Mouse (Mus musculus) lung, adult 18-20 months (tissue): ENCODE data around the gene Itih1.

Source experiments
- DNase-seq, 2 experiments: peaks; one replicate each; pipeline ENCODE4 v3.0.0; 2022; ENCODE audit warnings: mixed read lengths in 2 of 2

The Itih1 gene

GRCm38 (mm10) chr14:30903036-30903435 lies 40.1 kb downstream of the Itih1 start:
- DNase-seq = no peak

GRCm38 (mm10) chr14:30902628-30903027 lies 40.5 kb downstream of the Itih1 start:
- DNase-seq = no peak

DNA sequence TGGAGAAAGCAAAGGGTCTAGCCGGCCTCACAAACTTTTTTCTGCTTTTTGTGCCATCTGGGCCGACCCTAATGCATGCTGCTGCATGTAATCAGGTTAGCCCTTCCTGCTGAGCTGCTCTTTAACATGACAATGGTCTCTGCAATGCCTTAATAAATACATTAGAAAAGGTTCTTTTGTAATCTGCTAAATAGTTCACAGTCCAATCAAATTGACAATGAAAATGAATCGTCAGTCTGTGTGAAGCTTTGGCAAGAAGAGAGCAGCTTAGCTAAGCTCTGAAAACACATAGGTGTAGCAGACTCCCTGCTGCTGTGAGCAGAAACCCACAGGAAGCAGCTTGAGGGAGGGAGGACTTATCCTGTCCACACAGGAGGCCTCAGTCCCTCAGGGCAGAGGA lies 43.1 kb downstream of the Itih1 start:
- DNase-seq = no peak

DNA sequence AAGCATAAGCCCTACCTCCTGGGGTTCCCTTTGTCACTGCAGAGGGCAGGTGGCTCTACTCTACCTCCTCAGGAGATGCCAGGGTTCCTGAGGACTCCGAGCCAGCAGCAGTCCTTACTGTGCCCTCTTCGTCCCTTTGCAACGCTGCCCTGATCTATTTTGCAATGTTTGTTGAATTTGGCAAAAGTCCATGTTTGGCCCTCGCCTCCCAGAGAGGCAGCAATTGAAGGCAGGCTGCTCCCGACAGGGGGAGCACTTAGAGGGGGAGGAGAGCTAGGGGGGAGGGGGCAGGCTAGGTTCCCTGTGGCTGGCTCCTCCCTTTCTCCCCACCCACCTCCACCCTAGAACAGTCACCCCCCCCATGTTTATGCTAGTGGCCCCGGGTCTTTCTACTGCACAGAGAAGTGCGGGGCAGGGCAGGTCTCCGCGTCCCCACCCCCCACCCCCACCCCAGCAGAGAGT lies 54.8 kb downstream of the Itih1 start:
- DNase-seq = peak; percentile 87 to 93

DNA sequence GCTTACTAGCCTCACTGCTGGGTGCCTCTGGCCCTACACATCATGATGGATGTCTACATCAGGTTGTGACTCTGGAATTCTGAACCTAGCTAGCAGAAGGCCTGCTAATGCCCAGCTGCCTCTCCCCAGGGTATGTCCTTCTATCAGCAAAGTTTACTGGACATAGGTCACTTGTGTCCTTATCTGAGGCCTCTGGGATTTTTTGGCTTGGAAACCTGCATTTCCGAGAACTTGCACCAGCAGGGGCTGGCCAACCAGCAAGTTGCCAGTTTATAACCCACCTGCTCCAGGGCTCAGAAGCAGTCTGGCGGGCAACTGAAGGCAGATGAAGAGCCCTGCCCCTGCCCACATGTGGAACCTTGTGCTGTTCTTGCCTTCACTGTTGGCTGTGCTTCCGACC lies 56.9 kb downstream of the Itih1 start, which contains the start of gene Itih4:
Gene Itih4 (plus strand): TSS at position 273 of the 400 bp plus-strand sequence.
- DNase-seq = no peak

DNA sequence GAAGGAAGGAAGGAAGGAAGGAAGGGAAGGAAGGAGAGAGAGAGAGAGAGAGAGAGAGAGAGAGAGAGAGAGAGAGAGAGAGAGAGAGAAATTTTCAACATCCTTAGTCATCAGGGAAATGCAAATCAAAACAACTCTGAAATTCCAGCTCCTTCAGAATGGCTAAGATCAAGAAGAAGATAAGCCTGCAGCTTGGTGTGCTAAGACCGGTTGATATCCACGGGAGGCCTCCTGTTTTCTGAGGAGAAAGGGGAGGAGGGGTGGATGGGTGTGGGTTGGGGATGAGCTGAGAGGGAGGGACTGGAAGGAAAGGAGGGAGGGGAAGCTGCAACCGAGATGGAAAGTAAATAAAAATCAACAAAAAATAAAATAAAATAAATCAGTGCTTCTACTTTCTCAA lies 57.8 kb downstream of the Itih1 start:
- DNase-seq = no peak

DNA sequence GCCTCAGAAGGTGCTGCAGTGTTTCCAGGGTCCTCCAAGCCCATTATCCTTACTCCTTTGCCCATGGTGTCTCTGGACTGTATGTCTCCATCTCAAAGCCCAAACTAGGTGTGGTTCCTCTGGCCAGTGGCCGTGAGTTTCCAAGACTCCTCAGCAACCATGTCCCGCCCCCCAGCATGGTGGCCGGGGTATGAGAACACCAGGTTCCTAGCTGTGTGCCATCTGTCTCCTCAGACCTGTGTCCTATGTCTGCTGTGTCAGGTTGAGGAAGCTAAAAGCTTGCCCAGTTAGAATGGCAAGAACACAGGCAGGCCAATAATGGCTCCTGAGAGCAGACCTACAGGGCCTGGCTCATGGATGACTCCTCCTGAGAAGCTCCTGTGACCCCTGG lies 61.4 kb downstream of the Itih1 start:
- DNase-seq = no peak

GRCm38 (mm10) chr14:30880811-30881717 lies 62.0 kb downstream of the Itih1 start:
- peak; percentile 70 to 76 for DNase-seq

GRCm38 (mm10) chr14:30880251-30880650 lies 62.8 kb downstream of the Itih1 start:
- DNase-seq = no peak

GRCm38 (mm10) chr14:30879794-30880193 lies 63.3 kb downstream of the Itih1 start:
- no peak for DNase-seq
